Mouse (Mus musculus) forebrain, postnatal 0 days (tissue): Measurements from ENCODE around the gene Ephb3. TPM values are rescaled to one million over a fixed set of nuclear protein-coding genes. Genes with fewer than 3 reads are reported as not detected.

Experiments
- ATAC-seq: fragments of 200-750 bp; cut with Nextera tagmentation; 2 replicates; pipeline ENCODE4 v1.8.0; 2017; ENCODE audit warnings: mild to moderate bottlenecking, moderate library complexity
- DNase-seq: peaks from one replicate; pipeline ENCODE4 v3.0.0-alpha.2; 2015
- H3K27ac ChIP-seq: fragments of 300-500 bp; sonication (generic); 2 replicates; pipeline ENCODE4 v1.5.1; 2014; ENCODE audit warnings: low read depth, mild to moderate bottlenecking, antibody characterized with exemption, low read length, moderate library complexity, mixed read lengths
- H3K27me3 ChIP-seq: fragments of 300-500 bp; sonication (generic); 2 replicates; pipeline ENCODE4 v1.6.1; 2014; ENCODE audit warnings: mild to moderate bottlenecking, low read length, mixed read lengths; ENCODE audit not compliant: insufficient read depth
- H3K36me3 ChIP-seq: fragments of 300-500 bp; sonication (generic); 2 replicates; pipeline ENCODE4 v1.6.1; 2014; ENCODE audit warnings: mild to moderate bottlenecking, moderate library complexity; ENCODE audit not compliant: insufficient read depth
- H3K4me1 ChIP-seq: fragments of 300-500 bp; sonication (generic); 2 replicates; pipeline ENCODE4 v1.6.1; 2014; ENCODE audit warnings: antibody characterized with exemption; ENCODE audit not compliant: insufficient read depth
- H3K4me2 ChIP-seq: fragments of 300-500 bp; sonication (generic); 2 replicates; pipeline ENCODE4 v1.6.1; 2014; ENCODE audit warnings: low read depth, mild to moderate bottlenecking, moderate library complexity
- H3K4me3 ChIP-seq: fragments of 300-500 bp; sonication (generic); 2 replicates; pipeline ENCODE4 v1.5.1; 2014; ENCODE audit warnings: low read depth, low read length, mixed read lengths
- H3K9ac ChIP-seq: fragments of 300-500 bp; sonication (generic); 2 replicates; pipeline ENCODE4 v1.6.1; 2014; ENCODE audit warnings: mild to moderate bottlenecking
- H3K9me3 ChIP-seq: fragments of 300-500 bp; sonication (generic); 2 replicates; pipeline ENCODE4 v1.6.1; 2016; ENCODE audit warnings: low read length
- CTCF ChIP-seq: sonication (generic); IDR thresholded peaks from 2 replicates; pipeline ENCODE4 v1.5.1; 2016; ENCODE audit warnings: antibody characterized with exemption, control low read depth, low read depth
- WGBS: fragments of 180-500 bp; shearing (Covaris S2); extraction: QIAGEN DNeasy Blood & Tissue Kit; methylation state at CpG from one replicate; pipeline ENCODE4 v1.1.7; 2014; 5-methylcytosine and 5-hydroxymethylcytosine counted together
- polyA plus RNA-seq: library from polyadenylated mRNA; unstranded; fragments of >200 nt; fragmentation: Nextera tagmentation; extraction: Ambion mirVana; gene quantifications from 2 replicates; pipeline ENCODE4 v1.2.1, GENCODE M21; 2015
- total RNA-seq: library from RNA; depleted of rRNA; stranded (reverse); fragments of >200 nt; gene quantifications from 2 replicates; pipeline ENCODE4 v1.2.3, GENCODE M21; 2014

Ephb3 gene
- total and polyA plus RNA-seq, 2 experiments from 2014 or later = 5.8 to 11.3 TPM

- no peaks in the 10 kb centered on the region for H3K4me1 ChIP-seq
- no peak for DNase-seq
- no peak overlapping the region for H3K4me3 ChIP-seq
- H3K36me3 ChIP-seq = no peaks in the 10 kb centered on the region
- no peak overlapping the region for H3K27ac ChIP-seq
- H3K9me3 ChIP-seq = no peaks in the 10 kb centered on the region
- H3K9ac ChIP-seq = no peak overlapping the region
- H3K27me3 ChIP-seq = no peaks in the 10 kb centered on the region
- no peak for ATAC-seq
- TF ChIP-seq CTCF = no peak
- no peak overlapping the region for H3K4me2 ChIP-seq
- 65% methylated on average over 8 of the region's 8 CpGs for WGBS
Measured at GRCm38 (mm10) chr16:21195260-21195866, 9.2 kb upstream of the Ephb3 start.

GRCm38 (mm10) chr16:21196576-21196975, 8.0 kb upstream of the Ephb3 start:
- no peak overlapping the region for H3K4me3 ChIP-seq
- H3K27ac ChIP-seq = no peak overlapping the region
- H3K27me3 ChIP-seq = no peaks in the 10 kb centered on the region
- TF ChIP-seq CTCF = no peak
- H3K36me3 ChIP-seq = no peaks in the 10 kb centered on the region
- DNase-seq (no peak), ATAC-seq (no peak)
- H3K9me3 ChIP-seq = no peaks in the 10 kb centered on the region
- H3K4me1 ChIP-seq = no peaks in the 10 kb centered on the region
- no peak overlapping the region for H3K9ac ChIP-seq
- 89% methylated on average over 3 of the region's 3 CpGs for WGBS
- no peak overlapping the region for H3K4me2 ChIP-seq

GRCm38 (mm10) chr16:21197542-21197941, 7.0 kb upstream of the Ephb3 start:
- DNase-seq = no peak
- H3K9me3 ChIP-seq = no peaks in the 10 kb centered on the region
- 97% methylated on average over 4 of the region's 4 CpGs for WGBS
- H3K9ac ChIP-seq = no peak overlapping the region
- H3K36me3 ChIP-seq = no peaks in the 10 kb centered on the region
- ATAC-seq = no peak
- H3K27ac ChIP-seq = no peak overlapping the region
- H3K4me2 ChIP-seq = no peak overlapping the region
- H3K27me3 ChIP-seq = no peaks in the 10 kb centered on the region
- no peaks in the 10 kb centered on the region for H3K4me1 ChIP-seq
- H3K4me3 ChIP-seq = no peak overlapping the region
- TF ChIP-seq CTCF = no peak

GRCm38 (mm10) chr16:21198006-21198405, 6.5 kb upstream of the Ephb3 start:
- Histone ChIP-seq H3K4me2 (no peak overlapping the region), H3K27me3 (no peaks in the 10 kb centered on the region), H3K27ac (no peak overlapping the region), H3K9me3 (no peaks in the 10 kb centered on the region), H3K4me1 (no peaks in the 10 kb centered on the region), H3K9ac (no peak overlapping the region), H3K4me3 (no peak overlapping the region), H3K36me3 (no peaks in the 10 kb centered on the region)
- DNase-seq (no peak), ATAC-seq (no peak)
- TF ChIP-seq CTCF = no peak
- 81% methylated on average over 7 of the region's 7 CpGs for WGBS

GRCm38 (mm10) chr16:21198529-21198928, 6.0 kb upstream of the Ephb3 start:
- Histone ChIP-seq H3K27me3 (no peaks in the 10 kb centered on the region), H3K27ac (no peak overlapping the region), H3K36me3 (no peaks in the 10 kb centered on the region), H3K9me3 (no peaks in the 10 kb centered on the region), H3K9ac (no peak overlapping the region), H3K4me1 (no peaks in the 10 kb centered on the region), H3K4me3 (no peak overlapping the region), H3K4me2 (no peak overlapping the region)
- 0% methylated on average over 1 of the region's 1 CpGs for WGBS
- TF ChIP-seq CTCF = peak; percentile 62
- no peak for DNase-seq
- no peak; the same call in 1 of the 2 replicates for ATAC-seq

- DNase-seq (no peak), ATAC-seq (no peak)
- H3K27ac ChIP-seq = no peak overlapping the region
- no peak for TF ChIP-seq CTCF
- no peaks in the 10 kb centered on the region for H3K36me3 ChIP-seq
- H3K27me3 ChIP-seq = no peaks in the 10 kb centered on the region
- H3K4me2 ChIP-seq = no peak overlapping the region
- H3K4me1 ChIP-seq = no peaks in the 10 kb centered on the region
- WGBS = 54% methylated on average over 8 of the region's 8 CpGs
- no peak overlapping the region for H3K4me3 ChIP-seq
- no peaks in the 10 kb centered on the region for H3K9me3 ChIP-seq
- no peak overlapping the region for H3K9ac ChIP-seq
Measured at GRCm38 (mm10) chr16:21199426-21199825, 5.1 kb upstream of the Ephb3 start.

- 82% methylated on average over 4 of the region's 4 CpGs for WGBS
- H3K9ac ChIP-seq = no peak overlapping the region
- no peaks in the 10 kb centered on the region for H3K36me3 ChIP-seq
- H3K27me3 ChIP-seq = no peaks in the 10 kb centered on the region
- H3K9me3 ChIP-seq = no peaks in the 10 kb centered on the region
- no peaks in the 10 kb centered on the region for H3K4me1 ChIP-seq
- H3K27ac ChIP-seq = no peak overlapping the region
- H3K4me3 ChIP-seq = no peak overlapping the region
- no peak for TF ChIP-seq CTCF
- no peak for ATAC-seq
- H3K4me2 ChIP-seq = no peak overlapping the region
- no peak for DNase-seq
Measured at GRCm38 (mm10) chr16:21202731-21203130, 1.8 kb upstream of the Ephb3 start.
